Comparison of ENCODE assay signal across 10 mouse cellular contexts in the genomic region with DNA sequence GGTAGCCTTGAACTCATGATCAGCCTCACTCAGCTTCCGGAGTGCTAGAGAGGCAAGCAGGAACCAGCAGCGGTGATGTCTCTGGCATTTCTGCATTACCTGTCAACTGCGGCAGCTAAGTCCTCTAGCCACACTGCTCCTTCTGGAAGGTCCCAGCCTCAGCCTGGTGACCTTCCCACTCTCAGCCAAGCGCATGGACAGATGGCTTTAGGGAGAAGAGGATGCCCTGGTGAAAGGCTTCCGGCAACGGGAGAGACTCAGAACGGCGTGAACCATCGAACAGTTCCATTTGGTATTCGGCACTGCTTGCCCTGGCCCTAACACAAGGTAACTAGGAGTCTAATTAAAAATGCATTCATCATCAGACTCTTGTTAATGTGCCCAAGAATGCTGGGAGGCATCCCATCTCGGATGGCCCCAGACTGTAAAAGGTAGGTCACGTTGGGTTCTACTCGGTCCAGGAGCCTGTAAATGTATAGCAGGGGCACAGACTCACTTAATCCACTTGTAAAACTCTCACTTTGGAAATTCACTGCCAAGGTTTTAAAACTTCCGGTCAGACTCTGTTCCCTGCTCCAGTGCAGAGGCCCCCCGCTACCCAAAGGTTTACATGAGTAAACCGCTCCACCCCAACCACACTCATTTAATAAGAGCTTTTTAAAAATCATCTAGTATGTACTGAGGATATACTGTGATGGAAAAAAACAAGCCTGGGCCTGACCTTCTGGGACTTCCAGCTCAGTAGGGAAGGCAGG. TPM values are rescaled to one million over a fixed set of nuclear protein-coding genes. Genes with fewer than 3 reads are reported as not detected.
A peak's percentile ranks its signal among the peaks of the same experiment; 100 is the strongest.
DNase-seq lines count a peak whose midpoint lies in the region; ATAC-seq and TF ChIP-seq lines count a peak whose summit lies in the region.
"Had no signal": no experiment of that assay in that cellular context is flagged by ENCODE, and none has a peak within 500 bp of the region (broad histone marks: within the 10 kb centered on the region; RNA-seq: fewer than 3 reads in every experiment).

No protein-coding gene starts in this region.

- no peaks in the 10 kb centered on the region for H3K9me3 ChIP-seq in hindbrain, embryonic 13.5 days
- no peaks in the 10 kb centered on the region for H3K9me3 ChIP-seq in midbrain, embryonic 14.5 days (ENCODE audit: control insufficient read depth, low read length)

- H3K4me2 ChIP-seq in hindbrain, embryonic 13.5 days: no peak overlapping the region
- H3K4me2 ChIP-seq in midbrain, embryonic 14.5 days (ENCODE audit: low read length): peak overlapping the region; percentile 27; the same call in 1 of the 2 replicates

- no peak for ATAC-seq in hindbrain, embryonic 13.5 days (ENCODE audit: low FRiP score)
- no peak for ATAC-seq in midbrain, embryonic 14.5 days (ENCODE audit: low FRiP score, low TSS enrichment)

- no peaks in the 10 kb centered on the region for H3K27me3 ChIP-seq in kidney, adult 2 months (replicated peaks; ENCODE audit: control insufficient read depth, insufficient read depth, low read length)
- H3K27me3 ChIP-seq in hindbrain, embryonic 13.5 days: no peaks in the 10 kb centered on the region
- H3K27me3 ChIP-seq in midbrain, embryonic 14.5 days (ENCODE audit: control insufficient read depth, insufficient read depth, low read length): no peaks in the 10 kb centered on the region

- H3K36me3 ChIP-seq in kidney, adult 2 months (ENCODE audit: control insufficient read depth, insufficient read depth, low read length): no peaks in the 10 kb centered on the region
- peaks cover 3% of the 10 kb centered on the region; the same call in 1 of the 2 replicates for H3K36me3 ChIP-seq in hindbrain, embryonic 13.5 days
- no peaks in the 10 kb centered on the region for H3K36me3 ChIP-seq in midbrain, embryonic 14.5 days (ENCODE audit: control insufficient read depth, insufficient read depth, low read length)

- 50% methylated on average over 16 of the region's 16 CpGs for WGBS in kidney, adult 2 months
- 78% methylated on average over 16 of the region's 16 CpGs for WGBS in hindbrain, embryonic 13.5 days
- WGBS in midbrain, embryonic 14.5 days: 84% methylated on average over 16 of the region's 16 CpGs

- no peak for DNase-seq in kidney, adult 2 months
- no peak for DNase-seq in kidney, postnatal 14 days
- peak; percentile 62 to 67 for DNase-seq in cerebellum, postnatal 36 days
- DNase-seq in midbrain, embryonic 14.5 days: no peak
- no peak for DNase-seq in left cerebral cortex, postnatal 36 days (ENCODE audit: low spot score in 2 of 2)
- no peak for DNase-seq in left cerebral cortex, adult 18-20 months (ENCODE audit: low spot score in 2 of 2)
- DNase-seq in left cerebral cortex, postnatal 25 days (ENCODE audit: low spot score in 2 of 2): no peak
- DNase-seq: layer of hippocampus, adult 9-11 months; thymus, postnatal 36 days had no signal

- peaks cover 6% of the 10 kb centered on the region for H3K4me1 ChIP-seq in kidney, adult 2 months (ENCODE audit: control insufficient read depth, insufficient read depth, low read length)
- H3K4me1 ChIP-seq in hindbrain, embryonic 13.5 days (replicated peaks): peaks cover 32% of the 10 kb centered on the region
- H3K4me1 ChIP-seq in midbrain, embryonic 14.5 days (ENCODE audit: control insufficient read depth, insufficient read depth, low read length): peaks cover 14% of the 10 kb centered on the region

- 0 out of 2 replicates have a peak overlapping the region, but pooled peaks have one; percentile 36 for H3K9ac ChIP-seq in hindbrain, embryonic 13.5 days
- no peak overlapping the region for H3K9ac ChIP-seq in midbrain, embryonic 14.5 days (replicated peaks; ENCODE audit: low read length)

- no peak overlapping the region for H3K4me3 ChIP-seq in kidney, adult 2 months (ENCODE audit: insufficient read depth, low read depth, low read length)
- H3K4me3 ChIP-seq in hindbrain, embryonic 13.5 days: no peak overlapping the region
- no peak overlapping the region for H3K4me3 ChIP-seq in midbrain, embryonic 14.5 days (replicated peaks; ENCODE audit: low read depth, low read length)

- no peak for TF ChIP-seq POLR2A in kidney, adult 2 months (IDR thresholded peaks at IDR 0.05; ENCODE audit: low read depth, low read length)

- intact Hi-C loops in left cerebral cortex, postnatal 36 days (cut with DNase I): no loop called here
- intact Hi-C loops in left cerebral cortex, postnatal 25 days (cut with DNase I): no loop called here

- TF ChIP-seq CTCF in kidney, adult 2 months (conservative IDR thresholded peaks at IDR 0.05; ENCODE audit: insufficient read depth, insufficient read length, low read depth, low read length): no peak

- H3K27ac ChIP-seq in kidney, adult 2 months (ENCODE audit: insufficient read depth, low read depth, low read length): peak overlapping the region; percentile 10
- peak overlapping the region; percentile 52 for H3K27ac ChIP-seq in hindbrain, embryonic 13.5 days
- H3K27ac ChIP-seq in midbrain, embryonic 14.5 days (replicated peaks; ENCODE audit: low read depth, low read length): no peak overlapping the region; the same call in 1 of the 2 replicates

RNA-seq across cellular contexts. Expression of gene Sipa1l3, which starts 37.7 kb away (rescaled TPM):
- 44.6 and 51.0 TPM in 2 replicates for polyA plus RNA-seq in kidney, adult 2 months (2012; rRNA removed)
- 12.6 and 13.7 TPM in 2 replicates for polyA plus RNA-seq in hindbrain, embryonic 13.5 days (2015; fragmentation: Nextera tagmentation; extraction: Ambion mirVana)
- 16.1 and 17.6 TPM in 2 replicates for polyA plus RNA-seq in midbrain, embryonic 14.5 days (2014; fragmentation: Nextera tagmentation; extraction: Ambion mirVana)
- total RNA-seq in left cerebral cortex, postnatal 36 days (2021): 10 to 100 TPM; 41.2 to 65.2 TPM
- total RNA-seq in left cerebral cortex, adult 18-20 months (2021): 10 to 100 TPM; 54.7 to 54.9 TPM
- 10 to 100 TPM; 55.0 to 60.7 TPM for total RNA-seq in left cerebral cortex, postnatal 25 days (2021)

Comparison
In these comparisons a context has a peak if more than half of its experiments do, and no peak if none do; other contexts are left out.
1. DNase-seq: peak in cerebellum, postnatal 36 days (2 of 2); none in kidney, adult 2 months (single experiment), kidney, postnatal 14 days (single experiment), midbrain, embryonic 14.5 days (single experiment), left cerebral cortex, postnatal 36 days (0 of 2), left cerebral cortex, adult 18-20 months (0 of 2) and left cerebral cortex, postnatal 25 days (0 of 2).